Mouse (Mus musculus) WW6 (cell line): Measurements from ENCODE around the gene Vps36.

ENCODE experiments used
- DNase-seq: peaks from one replicate; pipeline ENCODE4 v3.0.0-alpha.2; 2013; ENCODE audit warnings: low read depth, low spot score

Vps36 gene

DNA sequence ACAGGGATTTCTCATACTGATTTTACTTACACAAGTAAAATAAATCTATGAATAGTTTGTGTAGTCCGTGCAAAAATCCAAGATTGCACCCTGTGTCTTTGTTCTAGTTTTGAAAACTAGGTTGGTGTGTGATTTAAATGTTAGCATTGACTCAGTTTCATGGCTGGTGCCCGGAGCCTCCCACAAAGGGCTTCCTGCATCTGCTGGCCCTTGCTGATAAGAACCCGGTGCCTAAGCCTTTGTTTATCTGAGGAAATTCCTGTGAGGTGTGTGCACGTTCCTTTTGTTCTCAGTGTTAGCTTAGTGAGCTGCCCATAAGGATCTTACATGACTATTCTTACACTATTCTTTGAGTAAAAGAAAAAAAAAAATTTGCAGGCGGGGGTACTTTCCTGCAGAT lies 16.4 kb downstream of the Vps36 start:
- no peak for DNase-seq

DNA sequence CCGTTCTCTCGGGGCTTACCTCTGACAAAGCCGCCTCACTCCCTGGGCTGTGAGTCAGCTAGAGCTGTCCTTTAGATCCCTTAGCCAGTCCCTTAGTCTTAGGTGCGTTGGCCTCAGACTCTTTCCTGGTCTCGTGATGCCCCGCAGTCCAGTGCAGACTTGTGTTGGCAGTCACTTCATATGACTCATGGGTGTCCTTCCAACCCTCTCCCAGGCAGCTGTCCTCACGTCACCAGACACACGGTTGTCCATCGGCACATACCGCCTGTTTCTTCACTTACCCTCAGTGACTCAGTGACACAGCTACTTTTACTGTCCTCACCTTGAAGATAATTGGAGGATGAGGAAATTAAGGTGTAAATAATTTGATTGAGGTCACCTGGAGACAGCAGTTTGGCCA lies 22.2 kb downstream of the Vps36 start:
- no peak for DNase-seq

DNA sequence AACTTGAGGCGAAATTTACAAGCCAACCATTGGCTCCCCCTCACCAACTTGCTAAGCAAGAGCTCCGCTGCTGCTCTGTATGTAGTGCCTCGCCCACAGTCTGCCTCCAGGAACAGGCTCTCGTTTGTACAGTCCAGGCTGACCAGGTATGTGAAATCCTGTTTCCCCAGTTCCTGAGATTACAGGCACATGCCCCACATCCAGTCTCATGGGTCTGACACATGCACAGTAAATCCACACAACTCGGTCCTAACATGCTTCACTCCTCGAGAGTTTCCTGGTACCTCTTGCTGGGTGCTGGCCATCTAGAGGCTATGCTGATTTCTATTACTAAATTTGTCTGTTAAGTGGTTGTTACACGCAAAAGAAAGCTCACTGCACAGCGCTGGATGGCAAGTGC lies 33.8 kb downstream of the Vps36 start:
- DNase-seq: no peak

DNA sequence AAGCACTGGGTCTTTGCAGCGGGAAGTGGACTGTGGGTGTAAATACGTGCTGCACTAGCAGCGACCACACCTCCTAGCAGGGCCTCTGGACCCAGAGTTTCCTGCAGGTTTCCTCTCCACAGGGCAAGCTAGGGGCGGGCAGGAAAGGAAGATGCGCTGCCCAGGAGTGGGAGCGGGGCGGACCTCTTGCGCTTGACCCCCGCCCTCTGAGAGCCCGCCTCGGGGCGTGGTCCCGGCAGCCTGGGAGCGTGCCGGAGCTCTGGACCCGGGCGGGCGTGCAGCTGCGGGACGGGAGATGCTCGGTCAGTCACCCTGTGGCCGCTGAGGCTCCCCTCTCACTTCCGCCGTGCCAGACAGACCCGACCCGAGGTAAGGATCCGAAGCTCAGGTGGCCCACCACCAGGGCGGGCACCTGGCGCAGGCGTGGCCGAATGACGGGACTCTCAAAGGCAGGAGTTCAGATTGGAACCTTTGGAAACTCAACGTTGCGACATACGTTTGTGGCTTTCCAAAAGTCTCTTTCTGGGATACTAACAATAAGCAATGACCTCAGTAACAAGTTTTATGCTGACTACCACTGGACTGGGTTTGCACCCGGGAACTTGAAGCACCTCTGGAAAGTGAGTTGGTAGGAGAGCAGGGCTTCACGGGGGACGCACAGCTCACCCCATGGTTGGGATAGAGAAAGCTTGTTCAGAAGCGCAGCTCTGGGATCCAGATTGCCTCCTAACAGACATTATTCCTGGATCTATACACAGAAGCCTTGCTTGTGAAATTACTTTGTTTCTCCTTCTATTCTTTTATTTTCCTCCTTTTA lies 34.7 kb downstream of the Vps36 start, which contains the start of gene Thsd1:
Thsd1 (plus strand) TSS at position 253 of the 817 bp plus-strand sequence.
- DNase-seq: peak; percentile 39

DNA sequence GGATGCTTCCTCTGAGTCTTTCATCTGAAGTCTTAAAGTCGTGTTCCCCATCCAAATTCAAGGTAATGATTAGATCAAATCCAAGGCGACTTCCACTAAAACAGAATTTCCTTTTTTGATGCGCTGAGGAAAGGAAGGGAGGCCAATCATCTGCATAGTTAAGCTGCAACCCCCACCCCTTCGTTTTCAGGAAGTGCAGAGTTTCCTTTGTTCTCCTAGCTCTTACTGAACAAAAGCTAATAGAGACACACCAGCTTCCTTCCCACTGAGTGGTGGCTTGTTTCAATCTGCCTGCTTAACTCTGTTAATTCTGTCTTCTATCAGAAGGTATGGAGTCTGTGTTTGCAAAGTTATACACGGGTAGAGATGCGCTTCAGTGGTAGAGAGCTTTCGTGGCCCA lies 36.0 kb downstream of the Vps36 start:
- no peak for DNase-seq

DNA sequence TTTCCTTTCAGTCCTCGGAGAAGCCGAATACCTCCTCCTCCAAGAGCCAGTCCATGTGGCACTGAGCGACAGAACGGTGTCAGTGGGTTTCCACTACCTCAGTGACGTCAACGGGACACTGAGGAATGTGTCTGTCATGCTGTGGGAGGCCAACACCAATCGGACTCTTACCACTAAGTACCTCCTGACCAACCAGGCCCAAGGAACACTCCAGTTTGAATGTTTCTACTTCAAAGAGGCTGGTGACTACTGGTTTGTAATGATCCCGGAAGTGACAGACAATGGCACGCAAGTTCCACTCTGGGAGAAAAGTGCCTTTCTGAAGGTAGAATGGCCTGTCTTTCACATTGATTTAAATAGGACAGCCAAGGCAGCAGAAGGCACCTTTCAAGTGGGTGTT lies 50.4 kb downstream of the Vps36 start:
- DNase-seq: no peak

DNA sequence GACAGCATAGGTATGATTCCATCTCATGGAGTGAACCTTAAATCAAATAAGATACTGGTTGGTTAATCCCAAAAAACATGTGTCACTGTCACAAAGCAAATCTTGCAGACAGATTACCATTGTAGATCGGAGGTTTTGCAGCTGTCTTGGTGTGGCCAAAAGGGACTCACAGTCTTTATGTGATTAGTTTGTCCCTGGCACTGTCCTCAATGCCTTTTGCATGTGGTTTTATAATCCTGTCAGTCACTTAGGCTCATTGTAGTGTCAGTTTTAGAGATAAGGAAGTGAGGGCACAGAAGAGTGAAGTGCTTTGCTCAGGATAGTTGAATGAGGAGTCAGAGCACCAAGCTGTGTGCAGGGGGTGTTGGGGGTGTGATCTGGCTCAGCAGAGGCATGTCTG lies 53.1 kb downstream of the Vps36 start:
- DNase-seq: no peak

DNA sequence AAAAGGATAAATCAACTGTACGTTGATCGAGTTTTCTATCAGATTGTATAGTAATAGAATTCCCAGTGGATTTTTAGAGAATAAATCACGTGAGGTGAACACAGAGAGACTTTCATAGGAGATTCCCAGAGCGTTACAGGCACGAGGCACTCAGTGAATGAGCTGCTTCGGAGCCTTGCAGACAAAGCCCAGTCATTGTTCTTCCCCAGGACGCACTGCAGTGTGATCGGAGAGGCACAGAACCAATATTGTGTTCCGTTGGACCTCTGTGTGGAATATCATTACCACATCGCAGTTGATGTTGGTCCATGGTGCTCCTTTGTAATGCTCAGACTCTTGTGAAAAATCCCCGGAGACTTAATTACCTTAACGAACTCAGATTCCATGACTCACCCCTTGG lies 55.3 kb downstream of the Vps36 start:
- DNase-seq: no peak

DNA sequence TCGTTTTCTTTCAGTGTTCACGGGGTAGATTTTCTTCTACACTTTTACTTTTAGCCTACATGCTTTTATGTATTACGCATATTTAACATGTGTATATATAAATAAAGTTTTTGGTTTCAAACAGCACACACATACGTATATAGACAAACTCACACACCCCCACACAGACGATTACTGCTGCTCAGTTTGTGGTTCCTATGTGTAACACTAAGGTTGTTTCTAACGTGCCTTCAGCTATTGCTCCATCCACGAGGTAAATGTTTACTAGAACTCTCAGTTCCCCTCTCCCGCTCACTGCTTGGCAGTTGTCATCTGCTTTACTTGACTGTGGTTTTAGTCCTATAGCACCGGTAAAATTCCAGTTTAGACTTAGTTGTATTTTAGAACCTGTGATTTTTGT lies 56.5 kb downstream of the Vps36 start:
- no peak for DNase-seq

DNA sequence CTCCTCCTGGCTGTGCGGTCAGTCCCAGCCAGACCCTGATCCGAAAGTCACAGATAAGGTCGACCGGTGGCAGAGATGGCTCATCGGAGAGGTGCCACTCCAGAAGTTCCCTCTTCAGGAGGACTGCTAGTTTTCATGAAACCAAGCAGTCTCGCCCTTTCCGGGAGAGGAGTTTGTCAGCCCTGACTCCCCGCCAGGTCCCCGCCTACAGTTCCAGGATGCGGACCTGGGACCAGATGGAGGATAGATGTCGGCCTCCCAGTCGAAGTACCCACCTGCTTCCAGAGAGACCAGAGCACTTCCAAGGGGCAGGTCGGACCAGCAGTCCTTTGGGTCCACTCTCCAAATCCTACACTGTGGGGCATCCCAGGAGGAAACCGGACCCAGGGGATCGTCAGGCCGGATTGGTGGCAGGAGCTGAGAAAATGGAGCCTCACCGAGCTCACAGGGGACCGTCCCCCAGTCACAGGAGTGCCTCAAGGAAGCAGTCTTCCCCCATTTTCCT lies 66.4 kb downstream of the Vps36 start:
- DNase-seq: no peak

DNA sequence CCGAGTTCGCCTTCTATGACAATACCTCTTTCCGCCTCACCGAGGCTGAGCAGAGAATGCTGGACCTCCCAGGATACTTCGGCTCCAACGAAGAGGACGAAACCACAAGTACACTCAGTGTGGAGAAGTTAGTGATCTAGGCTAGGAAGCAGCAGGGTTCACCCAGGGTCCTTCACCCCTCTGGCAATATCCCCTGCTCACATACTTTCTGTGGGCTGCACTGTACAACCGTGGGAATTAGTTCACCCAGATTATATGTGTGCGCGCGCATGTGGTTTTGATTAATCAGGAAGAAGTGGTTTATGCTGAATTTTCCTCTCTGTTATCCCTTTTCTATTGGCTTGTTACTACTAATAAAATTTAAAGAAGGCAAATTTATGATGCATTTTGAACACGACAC lies 66.9 kb downstream of the Vps36 start:
- no peak for DNase-seq

DNA sequence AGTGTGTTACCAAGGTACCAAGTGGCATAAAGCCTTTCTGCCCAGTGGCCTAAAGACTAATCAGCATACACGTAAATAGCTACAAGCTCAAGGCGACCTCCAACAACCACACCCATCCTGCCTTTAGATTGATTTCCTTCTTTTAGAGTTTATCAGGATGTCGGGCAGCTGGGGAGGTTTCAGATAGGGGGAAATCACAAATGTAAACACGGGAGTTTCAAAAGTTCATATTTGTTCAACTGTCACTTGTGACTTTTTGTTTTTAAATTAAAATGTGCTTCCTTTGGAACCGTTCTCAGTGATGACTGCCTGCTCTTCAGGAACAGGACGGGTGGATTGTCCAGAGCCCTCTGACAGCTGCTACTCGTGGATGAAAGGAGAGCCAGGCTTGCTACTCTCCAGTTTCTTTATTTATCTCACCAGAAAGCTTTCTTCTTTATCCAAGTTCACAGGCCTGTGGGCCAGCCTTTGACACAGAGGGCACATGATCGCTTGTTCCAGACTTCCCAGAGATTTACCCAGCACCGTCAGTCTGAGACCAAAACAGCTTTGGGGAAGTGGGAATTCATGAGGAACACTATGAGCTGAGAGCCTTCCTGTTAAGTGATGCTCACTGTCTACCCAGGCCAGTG lies 67.6 kb downstream of the Vps36 start:
- DNase-seq: no peak

DNA sequence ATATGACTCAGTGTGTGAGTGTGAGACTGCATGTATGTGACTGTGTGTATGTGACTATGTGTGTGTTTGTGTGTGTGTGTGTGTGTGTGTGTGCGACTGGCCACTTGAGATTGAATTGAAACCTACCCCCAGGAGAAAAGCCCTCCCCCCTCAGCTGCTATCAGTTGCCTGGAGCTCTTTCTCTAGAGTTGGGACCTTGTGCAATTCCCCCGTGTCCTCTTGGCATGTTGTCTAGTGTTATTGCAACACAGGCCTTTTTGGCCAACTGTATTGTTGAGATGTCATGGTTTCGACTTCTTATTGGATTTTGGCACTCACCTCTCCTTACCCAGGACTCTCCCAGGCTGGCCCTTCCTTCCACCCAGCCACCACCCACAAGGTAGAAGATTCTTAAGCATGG lies 69.7 kb downstream of the Vps36 start:
- DNase-seq: no peak

DNA sequence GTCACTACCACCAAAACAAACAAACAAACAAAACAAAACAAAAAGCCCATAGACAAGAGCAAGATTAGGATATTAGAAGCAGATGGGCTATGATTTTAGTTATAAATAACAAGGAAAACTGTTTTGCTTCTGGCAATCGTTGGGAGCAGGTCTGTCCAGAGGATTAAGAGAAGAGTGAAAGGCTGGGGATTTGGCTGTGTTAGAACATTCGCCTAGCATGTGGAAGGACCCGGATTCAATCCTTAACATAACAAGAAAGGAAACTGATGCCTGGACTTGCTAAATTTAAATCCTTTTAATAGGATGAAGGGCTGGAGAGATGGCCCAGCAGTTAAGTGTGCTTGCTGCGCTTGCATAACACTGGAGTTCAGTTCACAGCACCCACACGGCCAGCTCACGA lies 71.7 kb downstream of the Vps36 start:
- DNase-seq: no peak

DNA sequence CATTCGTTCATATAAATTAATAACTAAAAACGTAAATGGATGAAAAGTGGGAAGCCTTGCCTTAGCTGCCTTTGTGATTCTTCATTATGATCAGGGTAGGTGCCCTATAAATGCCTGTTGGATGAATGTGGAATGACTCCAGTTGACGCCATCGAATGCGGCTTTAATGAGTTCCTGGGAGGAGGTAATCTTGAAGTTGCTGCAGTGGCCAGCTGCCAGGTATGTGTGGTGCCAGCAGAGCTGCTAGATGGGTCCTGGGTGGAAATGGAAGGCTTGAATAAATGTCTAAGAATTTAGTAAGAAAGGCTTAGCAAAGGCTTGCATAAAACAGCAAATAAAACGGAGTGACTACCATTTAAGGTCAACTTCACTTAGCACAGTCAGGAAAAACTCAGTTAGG lies 72.2 kb downstream of the Vps36 start:
- DNase-seq: no peak

DNA sequence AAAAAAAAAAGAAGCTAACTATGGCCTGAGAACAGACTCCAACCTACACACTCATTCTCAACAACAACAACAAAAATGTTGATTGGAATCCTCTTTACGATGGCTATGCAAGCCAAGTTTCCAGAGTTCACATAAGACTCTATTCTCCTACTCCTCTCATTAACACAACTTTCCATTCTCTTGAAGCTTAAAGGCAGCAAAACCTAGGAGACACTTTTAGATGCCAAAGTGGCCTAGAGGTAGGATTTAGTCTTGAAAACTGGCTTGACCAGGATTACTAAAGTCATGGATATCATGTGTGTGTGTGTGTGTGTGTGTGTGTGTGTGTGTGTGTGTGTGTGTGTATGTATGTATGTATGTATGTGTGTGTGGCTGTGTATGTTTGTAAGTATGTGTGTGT lies 72.6 kb downstream of the Vps36 start:
- DNase-seq: no peak

DNA sequence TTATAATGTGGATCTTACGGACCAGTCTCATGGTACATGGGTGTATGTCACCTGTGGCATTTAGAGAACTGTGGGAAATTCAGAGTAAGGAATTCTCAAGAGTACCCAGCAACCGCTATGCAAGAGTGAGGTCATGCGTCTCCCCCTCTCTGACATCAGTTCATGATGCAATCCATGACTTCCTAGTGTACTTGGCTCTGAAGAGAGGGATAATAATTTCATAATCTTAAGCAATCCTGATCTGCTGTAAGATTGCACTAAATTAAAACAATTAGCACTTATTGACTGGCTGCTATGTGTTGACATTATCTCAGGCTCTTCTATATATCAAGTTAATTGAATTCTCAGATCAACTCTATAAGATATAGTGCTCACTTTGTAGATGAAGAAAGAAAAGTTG lies 74.2 kb downstream of the Vps36 start:
- no peak for DNase-seq
